Mouse (Mus musculus): ENCODE measurements around the gene Gadd45a.

The Gadd45a gene

DNA sequence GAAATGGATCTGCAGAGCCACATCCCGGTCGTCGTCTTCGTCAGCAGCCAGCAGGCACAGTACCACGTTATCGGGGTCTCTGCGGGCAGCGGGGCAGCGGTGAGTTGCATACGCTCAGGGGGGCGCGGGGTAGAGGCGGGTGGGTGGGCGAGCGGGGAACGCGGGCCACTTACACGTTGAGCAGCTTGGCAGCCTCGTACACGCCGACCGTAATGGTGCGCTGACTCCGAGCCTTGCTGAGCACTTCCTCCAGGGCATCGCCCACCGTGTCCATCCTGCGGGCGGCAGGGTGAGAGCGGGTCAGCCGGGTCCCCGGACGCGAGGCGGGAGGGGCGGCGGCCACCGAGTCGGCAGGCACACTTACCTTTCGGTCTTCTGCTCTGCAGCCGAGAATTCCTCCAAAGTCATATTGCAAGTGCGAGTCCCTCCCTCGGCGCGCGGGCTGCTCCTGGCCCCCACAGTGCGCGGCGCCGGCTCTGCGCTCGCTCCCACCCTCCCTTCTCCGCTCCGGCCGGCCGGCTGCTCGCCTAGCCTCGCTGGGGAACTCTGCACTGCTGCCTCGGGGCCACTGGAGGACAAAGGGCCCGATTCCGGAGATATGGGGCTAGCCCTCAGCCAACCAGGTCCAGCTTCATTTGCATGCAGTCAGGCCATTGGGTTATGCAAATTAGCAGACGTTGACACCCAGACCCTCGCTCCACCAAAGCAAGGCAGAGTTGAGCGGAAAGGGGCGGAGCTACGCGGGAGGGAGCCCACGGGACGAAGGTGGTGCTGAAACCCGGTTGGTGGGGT, at the start of gene Gadd45a:
Gene Gadd45a (minus strand): TSS at position 621 of the 792 bp plus-strand sequence.
- peak; percentile 85 to 90 for DNase-seq (ENCODE audit: low spot score in 2 of 2)

DNA sequence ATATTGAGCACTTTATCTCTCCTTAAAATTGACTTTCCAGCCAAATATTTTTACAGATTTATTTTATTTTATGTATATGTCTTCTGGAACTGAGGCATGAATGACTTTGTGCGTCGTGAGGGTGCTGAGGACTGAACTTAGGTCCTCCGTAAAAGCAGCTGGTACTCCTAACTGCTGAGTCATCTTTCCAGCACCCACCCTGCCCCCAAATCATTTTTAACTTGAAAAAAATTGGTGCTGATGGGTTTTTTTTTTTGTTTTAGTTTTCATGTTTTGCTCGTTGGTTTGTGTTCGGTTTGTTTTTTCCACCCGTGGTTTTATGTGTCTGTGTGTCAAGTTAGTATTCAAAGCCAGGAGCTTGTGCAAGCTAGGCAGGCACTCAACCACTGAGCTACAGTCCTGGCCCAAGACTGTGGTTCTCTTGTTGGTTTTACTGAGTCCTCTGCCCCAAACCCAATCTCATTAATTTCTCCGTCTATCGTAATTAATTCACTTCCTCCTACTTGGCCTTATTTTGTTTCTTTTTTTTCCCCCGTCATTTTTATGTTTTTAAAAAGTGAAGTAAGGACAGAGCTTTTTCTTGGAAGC, 48.7 kb upstream of the Gadd45a start:
- DNase-seq (ENCODE audit: low spot score in 2 of 2) = no peak

- DNase-seq (ENCODE audit: low spot score in 2 of 2) = no peak
Measured at GRCm38 (mm10) chr6:67084465-67084864, 47.2 kb upstream of the Gadd45a start.

DNA sequence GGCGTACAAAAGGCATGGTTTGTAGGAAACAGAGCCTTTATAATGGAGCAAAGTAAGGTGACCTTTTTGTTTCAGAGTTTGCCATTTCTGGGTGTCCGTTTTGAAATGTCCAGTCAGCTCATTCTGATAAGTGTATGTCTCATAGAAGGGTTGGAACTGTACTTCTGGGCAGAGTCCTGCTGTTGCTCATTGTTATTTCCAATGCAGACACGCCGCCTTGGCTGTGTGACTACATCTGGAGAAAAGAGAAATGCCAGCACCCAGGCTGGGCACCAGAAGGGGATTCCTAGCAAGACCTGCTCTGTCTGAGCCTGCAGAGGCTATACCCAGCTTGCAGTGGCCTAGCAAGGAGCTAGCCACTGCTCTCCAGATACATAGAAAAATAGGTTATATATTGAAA, 43.9 kb upstream of the Gadd45a start:
- no peak for DNase-seq (ENCODE audit: low spot score in 2 of 2)

- no peak for DNase-seq (ENCODE audit: low spot score in 2 of 2)
Measured at GRCm38 (mm10) chr6:67078076-67078475, 40.8 kb upstream of the Gadd45a start.

DNA sequence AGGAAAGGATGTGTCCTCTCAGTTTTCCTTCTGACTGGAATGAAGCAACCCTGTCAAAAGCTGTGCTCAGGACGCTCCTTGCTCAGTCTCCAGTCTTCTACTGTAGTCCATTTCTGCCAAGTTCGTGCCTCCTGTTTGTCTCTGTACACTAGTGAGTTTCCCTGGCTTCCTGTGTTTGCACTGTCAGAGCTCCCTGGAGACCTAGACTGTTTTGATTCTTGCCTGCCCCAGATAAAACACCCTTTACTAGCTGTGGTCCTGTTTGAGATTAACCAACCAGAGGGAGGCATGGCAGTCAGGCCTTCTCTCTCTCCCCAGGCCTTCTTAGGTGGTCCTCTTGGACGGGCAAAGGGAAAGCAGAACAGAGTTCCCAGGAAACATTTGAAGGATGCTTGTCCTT, 40.2 kb upstream of the Gadd45a start:
- DNase-seq (ENCODE audit: low spot score in 2 of 2) = no peak

DNA sequence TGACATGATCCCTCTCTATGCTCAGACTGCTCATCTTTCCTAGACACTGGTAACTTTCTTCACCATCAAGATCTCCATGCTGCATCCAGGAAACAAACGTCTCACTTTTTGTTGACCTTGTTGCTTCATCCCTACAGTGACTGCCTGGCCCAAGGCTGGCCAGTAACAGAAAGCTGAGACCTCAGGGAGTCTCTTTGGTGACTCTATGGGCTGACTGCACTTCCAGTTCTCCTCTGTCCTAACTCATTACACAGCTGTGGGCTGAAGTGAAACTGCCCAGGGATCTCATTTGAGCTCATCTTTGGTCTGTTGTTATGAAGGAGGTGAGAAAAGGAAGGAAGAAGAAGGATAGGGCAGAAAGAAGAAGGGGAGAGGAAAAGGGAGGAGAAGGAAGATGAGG, 39.1 kb upstream of the Gadd45a start:
- DNase-seq (ENCODE audit: low spot score in 2 of 2) = no peak

DNA sequence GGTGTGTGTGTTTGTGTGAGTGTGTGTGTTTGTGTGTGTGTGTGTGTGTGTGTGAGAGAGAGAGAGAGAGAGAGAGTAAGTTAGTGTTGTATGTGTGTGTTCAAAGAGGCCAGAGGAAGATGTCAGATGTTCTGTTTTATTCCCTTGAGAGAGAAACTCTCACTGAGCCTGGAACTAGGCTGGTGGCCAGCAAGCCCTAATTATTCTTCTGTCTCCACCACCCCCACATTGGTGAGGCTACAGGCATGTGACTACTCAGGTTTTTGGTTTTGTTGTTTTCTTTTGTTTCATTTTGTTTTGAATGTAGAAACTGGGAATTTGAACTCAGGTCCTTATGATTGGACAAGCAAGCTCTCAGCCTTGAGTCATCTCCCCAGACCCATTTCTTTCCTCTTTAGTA, 37.6 kb upstream of the Gadd45a start:
- no peak for DNase-seq (ENCODE audit: low spot score in 2 of 2)

- DNase-seq (ENCODE audit: low spot score in 2 of 2) = no peak
Measured at GRCm38 (mm10) chr6:67073929-67074328, 36.7 kb upstream of the Gadd45a start.

DNA sequence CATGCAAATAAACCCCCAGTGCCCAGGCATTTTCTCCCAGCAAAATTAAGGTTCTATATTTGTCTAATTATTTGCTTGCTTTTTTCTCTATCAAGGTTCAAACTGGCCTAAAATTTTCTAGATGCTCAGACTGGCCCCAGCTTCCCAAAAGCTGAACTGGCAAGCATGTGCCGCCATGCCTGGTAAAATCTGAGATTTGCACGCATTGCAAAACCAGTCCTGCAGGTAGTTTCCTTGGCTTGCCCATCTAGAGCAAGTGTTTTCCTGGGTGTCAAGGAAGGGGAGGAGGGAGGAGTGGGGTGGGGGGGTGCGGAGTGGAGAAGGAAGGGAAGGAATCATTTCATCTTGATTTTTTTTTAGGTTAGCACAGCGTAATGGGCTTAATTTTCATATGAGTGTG, 36.2 kb upstream of the Gadd45a start:
- no peak for DNase-seq (ENCODE audit: low spot score in 2 of 2)

DNA sequence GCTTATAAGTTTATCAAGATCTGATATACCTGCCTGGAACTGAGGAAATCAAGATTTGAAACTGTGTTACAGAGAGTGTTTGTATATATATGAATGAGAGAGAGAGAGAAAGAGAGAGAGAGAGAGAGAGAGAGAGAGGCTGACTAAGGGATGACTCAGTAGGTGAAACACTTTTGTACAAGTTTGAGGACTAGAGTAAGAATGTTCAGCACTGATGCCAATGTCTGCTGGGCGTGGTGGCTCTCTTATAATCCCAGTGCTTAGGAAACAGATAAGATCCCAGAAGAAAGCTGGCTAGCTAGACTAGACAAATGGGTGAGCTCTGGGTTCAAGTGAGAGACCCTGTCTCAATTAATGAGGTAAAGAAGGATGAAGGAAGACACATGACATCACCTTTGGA, 34.4 kb upstream of the Gadd45a start:
- no peak for DNase-seq (ENCODE audit: low spot score in 2 of 2)

DNA sequence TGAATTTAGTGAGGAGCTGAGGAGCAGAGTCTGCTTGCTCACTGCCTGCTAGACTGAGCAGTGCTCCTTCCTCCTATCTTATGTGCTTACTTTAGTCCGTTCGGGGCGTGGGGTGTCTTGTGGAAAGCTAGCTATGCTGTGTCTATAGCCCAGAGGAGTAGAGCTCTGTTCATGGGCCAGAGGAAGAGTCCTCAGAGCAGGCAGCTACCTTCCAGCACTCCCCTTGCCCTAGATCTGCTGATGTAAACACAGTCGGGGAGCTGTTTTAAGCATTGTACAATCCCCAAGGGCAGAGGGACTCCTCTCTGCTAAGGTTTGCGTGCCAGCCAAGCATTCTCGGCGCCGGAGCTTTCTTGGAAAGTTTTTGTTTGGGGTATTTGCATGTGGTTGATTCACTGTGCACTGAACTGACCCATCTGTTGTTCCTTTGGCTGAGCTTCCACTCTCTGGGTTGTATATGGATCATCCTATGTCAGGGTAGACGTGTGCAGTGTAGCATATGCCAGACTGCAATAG, 32.6 kb upstream of the Gadd45a start:
- no peak for DNase-seq (ENCODE audit: low spot score in 2 of 2)

- DNase-seq (ENCODE audit: low spot score in 2 of 2) = no peak
Measured at GRCm38 (mm10) chr6:67069219-67069762, 32.0 kb upstream of the Gadd45a start.

GRCm38 (mm10) chr6:67060057-67060456, 22.8 kb upstream of the Gadd45a start:
- DNase-seq (ENCODE audit: low spot score in 2 of 2) = no peak

- DNase-seq (ENCODE audit: low spot score in 2 of 2) = no peak
Measured at GRCm38 (mm10) chr6:67057991-67058696, 20.9 kb upstream of the Gadd45a start.

- DNase-seq (ENCODE audit: low spot score in 2 of 2) = no peak
Measured at GRCm38 (mm10) chr6:67057574-67057973, 20.3 kb upstream of the Gadd45a start.

DNA sequence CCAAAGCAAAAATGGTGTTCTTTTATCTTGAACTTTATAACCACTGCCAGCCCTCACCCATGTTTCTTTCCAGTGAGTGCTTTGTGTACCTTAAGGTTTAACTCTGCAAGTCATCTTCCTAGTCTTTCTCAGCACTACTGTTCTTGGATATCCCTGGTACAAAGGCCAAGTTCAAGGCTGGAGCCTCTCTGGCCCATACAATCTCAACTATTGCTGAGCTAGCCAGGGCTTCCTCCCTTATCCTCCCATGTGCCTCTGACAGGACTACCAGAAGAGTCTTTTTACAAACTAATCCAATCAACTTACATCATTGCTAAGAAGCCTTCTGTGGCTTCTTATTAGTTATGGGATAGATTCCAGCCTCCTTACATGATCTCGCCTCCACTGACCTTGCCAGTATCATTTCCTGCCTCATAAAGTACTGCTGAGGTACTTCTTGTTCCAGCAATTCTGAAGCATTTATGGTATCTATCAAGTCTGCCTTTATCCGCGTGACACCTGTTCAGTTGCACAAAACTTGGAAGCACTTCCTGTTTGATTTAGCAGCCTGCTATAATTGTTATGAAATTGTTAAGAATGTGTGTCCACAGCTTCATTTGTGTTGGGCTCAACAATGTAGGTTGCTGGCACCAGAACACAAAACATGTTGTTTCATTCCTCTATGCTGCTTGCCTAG, 19.8 kb upstream of the Gadd45a start:
- DNase-seq (ENCODE audit: low spot score in 2 of 2) = no peak

DNA sequence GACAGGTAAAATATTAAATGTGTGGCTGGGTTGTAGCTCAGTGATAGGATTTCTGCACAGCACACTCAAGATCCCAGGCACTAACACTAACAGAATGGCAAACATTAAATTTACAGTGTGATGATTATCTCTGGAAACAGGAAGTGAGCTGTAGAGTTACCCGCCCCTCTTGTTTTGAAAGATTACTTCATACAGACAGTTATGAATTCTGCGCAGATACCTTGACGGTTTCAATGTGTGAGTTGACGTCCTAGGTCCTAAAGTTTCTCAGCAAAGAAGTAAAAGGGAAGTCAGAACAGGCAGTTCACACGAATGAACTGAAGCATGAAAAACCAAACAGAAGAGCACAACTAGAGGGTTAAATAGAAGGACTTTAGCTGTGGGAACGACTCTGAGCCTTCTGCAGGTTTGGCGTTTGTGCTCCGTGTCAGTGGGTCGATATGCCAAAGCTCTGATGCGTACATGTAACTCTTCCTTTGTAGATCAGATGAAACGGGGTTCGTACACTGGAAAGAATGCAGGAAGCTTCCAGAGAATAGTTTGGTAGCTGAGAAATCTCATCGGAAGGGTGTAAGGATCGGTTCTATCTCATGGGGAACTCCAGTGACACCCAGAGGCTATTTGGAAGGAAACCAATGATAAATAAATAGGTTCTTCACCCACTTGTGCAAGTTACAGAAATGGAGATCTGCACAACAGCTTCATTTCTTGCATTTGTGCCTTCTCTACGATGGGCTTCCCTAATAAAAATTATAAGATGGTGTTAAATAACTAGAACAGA, 19.0 kb upstream of the Gadd45a start:
- no peak for DNase-seq (ENCODE audit: low spot score in 2 of 2)

DNA sequence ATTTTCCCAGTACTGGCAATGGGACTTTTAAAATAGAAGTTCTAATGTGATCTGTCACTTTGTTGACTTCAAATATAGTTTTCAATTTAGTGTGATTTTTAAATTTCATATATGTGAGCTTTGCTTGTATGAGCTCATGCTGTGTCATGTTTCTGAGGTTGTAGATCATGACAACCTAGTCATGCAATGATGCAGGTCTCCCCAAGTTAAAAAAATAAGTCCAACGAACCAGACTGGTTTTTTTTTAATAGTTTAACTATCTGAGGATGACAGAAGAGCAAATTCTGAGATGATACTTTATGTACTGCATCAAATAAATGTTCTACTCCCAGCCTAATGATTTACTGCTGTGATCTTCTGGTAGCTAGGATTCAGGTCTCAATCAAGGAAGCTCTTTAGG, 12.8 kb upstream of the Gadd45a start:
- no peak for DNase-seq (ENCODE audit: low spot score in 2 of 2)

DNA sequence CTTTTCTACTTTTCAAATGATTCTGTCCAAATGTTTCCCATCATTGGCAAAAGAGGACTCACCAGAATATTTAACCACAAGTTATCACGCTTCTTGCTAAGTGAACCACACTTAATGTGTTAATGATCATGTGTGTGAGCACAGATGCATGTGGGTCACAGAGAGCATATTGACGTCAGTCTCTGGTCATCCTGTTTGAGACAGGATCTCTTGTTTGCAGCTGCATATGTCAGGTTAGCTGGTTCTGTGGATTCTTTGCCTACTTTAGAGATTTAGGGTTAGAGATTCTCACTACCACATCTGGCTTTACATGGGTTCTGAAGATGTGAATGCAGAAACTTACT, 12.4 kb upstream of the Gadd45a start:
- no peak for DNase-seq (ENCODE audit: low spot score in 2 of 2)

All from frontal cortex, postnatal 14 days (tissue).